Mouse (Mus musculus): ENCODE data around the gene Iscu.

- TF ChIP-seq POLR2A (IDR thresholded peaks at IDR 0.05; ENCODE audit: borderline replicate concordance, extremely low read depth, low read depth, low read length) (no peak), CTCF (IDR thresholded peaks at IDR 0.05; ENCODE audit: insufficient read depth, low read length) (no peak)
Measured at GRCm38 (mm10) chr5:113736522-113737164, 35.9 kb upstream of the Iscu start.

All from lung, adult 2 months (tissue).